Mouse (Mus musculus): ENCODE results near the gene Bank1. TPM values are rescaled to one million over a fixed set of nuclear protein-coding genes. Genes with fewer than 3 reads are reported as not detected.

The Bank1 gene
- total and polyA plus RNA-seq, 3 experiments = not detected

DNA sequence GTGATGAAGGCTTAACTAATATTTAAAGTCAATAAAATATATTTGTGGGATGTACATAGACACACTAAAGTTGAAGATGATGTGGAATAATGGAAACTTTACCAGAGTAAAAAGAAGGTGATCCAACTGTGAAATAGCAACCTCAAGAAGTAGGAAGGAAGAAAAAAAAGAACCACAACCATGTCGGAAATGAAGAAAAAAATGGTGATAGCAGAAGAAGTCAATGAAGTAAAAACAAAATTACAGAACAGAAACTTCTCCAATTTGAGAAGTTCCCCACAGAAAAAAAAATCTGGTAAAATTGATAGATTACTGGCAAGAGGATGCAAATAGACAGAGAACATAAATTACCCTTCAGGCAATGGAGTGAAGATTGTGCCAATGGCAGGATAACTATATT, 21.4 kb upstream of the Bank1 start:
- Histone ChIP-seq H3K27me3 (ENCODE audit: control insufficient read depth in 1 of 2, insufficient read depth in 2 of 2, low read length in 2 of 2) (no peaks in the 10 kb centered on the region), H3K9me3 (replicated peaks; ENCODE audit: insufficient read depth, low read length) (no peaks in the 10 kb centered on the region), H3K4me3 (ENCODE audit: control insufficient read depth in 1 of 2, insufficient read depth in 1 of 2, low read depth in 2 of 2, low read length in 2 of 2) (no peak overlapping the region), H3K27ac (ENCODE audit: control insufficient read depth, low read depth, low read length) (no peak overlapping the region), H3K4me1 (ENCODE audit: control insufficient read depth in 1 of 2, insufficient read depth in 2 of 2, low read length in 2 of 2) (no peaks in the 10 kb centered on the region), H3K9ac (ENCODE audit: control insufficient read depth, low read depth, low read length, poor library complexity, severe bottlenecking) (no peak overlapping the region), H3K36me3 (ENCODE audit: control insufficient read depth in 1 of 2, insufficient read depth in 2 of 2, low read length in 2 of 2) (no peaks in the 10 kb centered on the region), H3K79me2 (ENCODE audit: control insufficient read depth, insufficient read depth, low read length, poor library complexity) (no peaks in the 10 kb centered on the region)
- DNase-seq (ENCODE audit: low read depth, low spot score) = no peak
- TF ChIP-seq CHD1 (IDR thresholded peaks at IDR 0.05; ENCODE audit: low read depth, low read length) (no peak), SMC3 (IDR thresholded peaks at IDR 0.05; ENCODE audit: low read depth, low read length) (no peak), ELF1 (IDR thresholded peaks at IDR 0.05; ENCODE audit: low read depth, low read length) (no peak), NELFE (IDR thresholded peaks at IDR 0.05; ENCODE audit: low read depth, low read length) (no peak)

DNA sequence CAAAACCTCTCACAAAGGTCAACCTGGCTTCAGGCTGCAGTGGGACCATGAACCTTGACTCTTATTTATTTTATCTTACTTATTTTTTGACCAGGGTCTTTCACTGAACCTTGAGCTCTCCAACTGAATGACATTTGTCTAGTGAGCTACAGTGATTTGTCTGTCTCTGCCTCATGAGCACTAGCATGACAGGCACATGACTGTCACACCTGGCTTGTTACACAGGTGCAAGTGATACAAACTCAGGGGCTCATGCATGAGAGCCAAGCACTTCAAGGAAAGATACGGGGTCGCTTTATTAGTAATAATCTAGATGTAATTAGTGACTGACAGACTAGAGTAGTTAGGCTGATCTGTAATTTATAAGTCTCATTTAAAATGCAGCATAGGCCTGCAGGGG, 16.0 kb upstream of the Bank1 start:
- Histone ChIP-seq H3K4me1 (ENCODE audit: control insufficient read depth in 1 of 2, insufficient read depth in 2 of 2, low read length in 2 of 2) (no peaks in the 10 kb centered on the region), H3K36me3 (ENCODE audit: control insufficient read depth in 1 of 2, insufficient read depth in 2 of 2, low read length in 2 of 2) (no peaks in the 10 kb centered on the region), H3K27me3 (ENCODE audit: control insufficient read depth in 1 of 2, insufficient read depth in 2 of 2, low read length in 2 of 2) (peaks cover 0 to 2% of the 10 kb centered on the region in 2 experiments; a peak in 1 of 4 replicates), H3K79me2 (ENCODE audit: control insufficient read depth, insufficient read depth, low read length, poor library complexity) (no peaks in the 10 kb centered on the region), H3K4me3 (ENCODE audit: control insufficient read depth in 1 of 2, insufficient read depth in 1 of 2, low read depth in 2 of 2, low read length in 2 of 2) (no peak overlapping the region), H3K9ac (ENCODE audit: control insufficient read depth, low read depth, low read length, poor library complexity, severe bottlenecking) (no peak overlapping the region), H3K27ac (ENCODE audit: control insufficient read depth, low read depth, low read length) (no peak overlapping the region), H3K9me3 (replicated peaks; ENCODE audit: insufficient read depth, low read length) (no peaks in the 10 kb centered on the region)
- TF ChIP-seq USF1 (IDR thresholded peaks at IDR 0.05; ENCODE audit: low read depth, low read length) (no peak), CHD2 (IDR thresholded peaks at IDR 0.05; ENCODE audit: low read length) (no peak), ZC3H11A (IDR thresholded peaks at IDR 0.05; ENCODE audit: low read depth, low read length) (no peak), NRF1 (IDR thresholded peaks at IDR 0.05; ENCODE audit: insufficient read depth, low read depth, low read length, poor library complexity, severe bottlenecking) (no peak), POLR2AphosphoS2 (IDR thresholded peaks at IDR 0.05; ENCODE audit: low read length) (no peak), NELFE (IDR thresholded peaks at IDR 0.05; ENCODE audit: low read depth, low read length) (no peak), MYB (IDR thresholded peaks at IDR 0.05; ENCODE audit: low read depth, low read length) (no peak), MXI1 (IDR thresholded peaks at IDR 0.05; ENCODE audit: low read depth, low read length) (no peak), ELF1 (IDR thresholded peaks at IDR 0.05; ENCODE audit: low read depth, low read length) (no peak), KAT2A (conservative IDR thresholded peaks at IDR 0.05; ENCODE audit: low read depth, low read length) (no peak), ZNF384 (IDR thresholded peaks at IDR 0.05; ENCODE audit: low read depth, low read length) (no peak)
- DNase-seq (ENCODE audit: low read depth, low spot score) = no peak

DNA sequence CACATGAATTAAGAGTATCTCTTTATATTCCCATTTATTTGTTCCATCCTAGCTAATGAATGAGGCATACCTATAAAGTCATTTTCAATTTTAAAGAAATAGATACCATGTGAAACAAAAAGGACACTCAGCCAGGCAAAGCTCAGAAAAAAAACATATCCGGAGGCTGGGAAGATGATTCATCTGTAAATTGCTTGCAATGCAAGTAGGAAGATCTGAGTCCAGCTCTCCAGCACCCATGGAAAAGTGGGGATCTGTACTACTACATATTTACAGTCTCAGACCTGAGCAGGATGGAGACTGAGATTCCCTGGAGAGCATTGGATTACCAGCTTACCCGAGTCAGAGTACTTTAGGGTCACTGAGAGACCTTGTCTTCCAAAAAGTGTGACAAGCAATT, 14.0 kb upstream of the Bank1 start:
- DNase-seq (ENCODE audit: low read depth, low spot score) = no peak
- Histone ChIP-seq H3K9me3 (replicated peaks; ENCODE audit: insufficient read depth, low read length) (no peaks in the 10 kb centered on the region), H3K27me3 (ENCODE audit: control insufficient read depth in 1 of 2, insufficient read depth in 2 of 2, low read length in 2 of 2) (peaks cover 0 to 2% of the 10 kb centered on the region in 2 experiments; a peak in 1 of 4 replicates), H3K27ac (ENCODE audit: control insufficient read depth, low read depth, low read length) (no peak overlapping the region), H3K9ac (ENCODE audit: control insufficient read depth, low read depth, low read length, poor library complexity, severe bottlenecking) (no peak overlapping the region), H3K4me1 (ENCODE audit: control insufficient read depth in 1 of 2, insufficient read depth in 2 of 2, low read length in 2 of 2) (no peaks in the 10 kb centered on the region), H3K4me3 (ENCODE audit: control insufficient read depth in 1 of 2, insufficient read depth in 1 of 2, low read depth in 2 of 2, low read length in 2 of 2) (no peak overlapping the region), H3K36me3 (ENCODE audit: control insufficient read depth in 1 of 2, insufficient read depth in 2 of 2, low read length in 2 of 2) (no peaks in the 10 kb centered on the region), H3K79me2 (ENCODE audit: control insufficient read depth, insufficient read depth, low read length, poor library complexity) (no peaks in the 10 kb centered on the region)
- TF ChIP-seq JUND (IDR thresholded peaks at IDR 0.05; ENCODE audit: low read depth, low read length) (no peak), SMC3 (IDR thresholded peaks at IDR 0.05; ENCODE audit: low read depth, low read length) (no peak), ETS1 (IDR thresholded peaks at IDR 0.05; ENCODE audit: low read depth, low read length) (no peak), GABPA (IDR thresholded peaks at IDR 0.05; ENCODE audit: low read depth, low read length) (no peak), ZKSCAN1 (IDR thresholded peaks at IDR 0.05; ENCODE audit: low read depth, low read length) (no peak), MYC (IDR thresholded peaks at IDR 0.05; ENCODE audit: low read depth, low read length) (no peak), NELFE (IDR thresholded peaks at IDR 0.05; ENCODE audit: low read depth, low read length) (no peak), RAD21 (IDR thresholded peaks at IDR 0.05; ENCODE audit: low read depth, low read length) (no peak), MYB (IDR thresholded peaks at IDR 0.05; ENCODE audit: low read depth, low read length) (no peak), ZNF384 (IDR thresholded peaks at IDR 0.05; ENCODE audit: low read depth, low read length) (no peak), POLR2A (IDR thresholded peaks at IDR 0.05; ENCODE audit: control insufficient read depth in 1 of 2, insufficient read depth in 1 of 2, low read depth in 1 of 2, low read length in 2 of 2, poor library complexity in 1 of 2) (no peak), TCF12 (IDR thresholded peaks at IDR 0.05; ENCODE audit: low read depth, low read length) (no peak), ZC3H11A (IDR thresholded peaks at IDR 0.05; ENCODE audit: low read depth, low read length) (no peak), EP300 (IDR thresholded peaks at IDR 0.05; ENCODE audit: low read depth in 1 of 2, low read length in 2 of 2) (no peak)
